Mouse (Mus musculus) frontal cortex, postnatal 10 days (tissue): ENCODE measurements around the gene Gpc5.
"Not testable (repeated sequence)": the region's sequence is repeated elsewhere in the genome, so short reads cannot be mapped to it uniquely, and the experiment has no call there.

Experiments
- DNase-seq, 2 experiments: peaks; one replicate each; pipeline ENCODE4 v3.0.0; 2022; ENCODE audit warnings: low spot score in 2 of 2, mixed read lengths in 1 of 2

Gpc5 gene

DNA sequence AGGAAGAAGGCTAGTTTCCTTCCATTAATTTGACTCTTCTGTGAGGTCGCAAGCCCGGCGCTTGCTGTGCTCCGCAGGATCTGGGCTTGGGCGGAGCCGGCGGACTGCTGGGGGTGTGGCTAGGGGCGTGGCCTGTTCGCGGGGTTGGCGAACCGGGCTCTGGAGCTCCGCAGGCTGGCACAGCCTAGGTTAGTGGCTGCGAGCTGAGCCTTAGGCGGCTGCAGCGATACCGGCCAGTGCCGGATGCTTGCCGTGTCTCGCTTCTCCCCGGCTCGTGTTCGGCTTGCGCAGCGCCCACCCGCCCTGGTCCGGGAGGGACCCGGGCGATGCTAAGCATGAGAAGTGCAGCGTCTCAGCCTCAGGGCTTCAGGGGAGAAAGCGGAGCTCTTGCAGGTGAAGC is at the start of gene Gpc5:
Gene Gpc5, plus strand, starts transcription at position 135 of the 400 bp plus-strand sequence.
- peak; percentile 74 to 87 for DNase-seq

GRCm38 (mm10) chr14:115042660-115043059 is 49.4 kb upstream of the Gpc5 start:
- no peak for DNase-seq

GRCm38 (mm10) chr14:115044016-115044415 is 48.0 kb upstream of the Gpc5 start:
- DNase-seq: no peak

DNA sequence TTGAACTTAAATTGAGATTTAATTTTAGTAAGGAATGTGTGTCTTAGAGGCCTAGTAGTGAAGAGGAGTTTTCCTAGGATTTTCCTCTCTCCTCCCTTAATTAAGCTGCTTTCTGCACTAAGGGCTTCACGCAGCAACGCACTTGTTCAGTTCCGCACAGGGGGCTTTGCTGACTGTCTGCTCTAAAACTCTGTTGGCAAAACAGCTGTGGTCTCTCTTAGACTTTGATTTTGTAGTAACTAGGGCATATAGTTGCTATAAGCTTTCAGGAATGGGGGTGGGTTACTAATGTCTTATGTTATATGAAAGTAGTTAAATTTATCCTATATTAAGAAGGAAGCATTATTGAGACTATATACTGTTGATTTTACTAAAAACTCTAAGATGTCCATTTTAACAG is 46.3 kb upstream of the Gpc5 start:
- no peak for DNase-seq

- no peak for DNase-seq
Measured at GRCm38 (mm10) chr14:115047316-115047715, 44.7 kb upstream of the Gpc5 start.

DNA sequence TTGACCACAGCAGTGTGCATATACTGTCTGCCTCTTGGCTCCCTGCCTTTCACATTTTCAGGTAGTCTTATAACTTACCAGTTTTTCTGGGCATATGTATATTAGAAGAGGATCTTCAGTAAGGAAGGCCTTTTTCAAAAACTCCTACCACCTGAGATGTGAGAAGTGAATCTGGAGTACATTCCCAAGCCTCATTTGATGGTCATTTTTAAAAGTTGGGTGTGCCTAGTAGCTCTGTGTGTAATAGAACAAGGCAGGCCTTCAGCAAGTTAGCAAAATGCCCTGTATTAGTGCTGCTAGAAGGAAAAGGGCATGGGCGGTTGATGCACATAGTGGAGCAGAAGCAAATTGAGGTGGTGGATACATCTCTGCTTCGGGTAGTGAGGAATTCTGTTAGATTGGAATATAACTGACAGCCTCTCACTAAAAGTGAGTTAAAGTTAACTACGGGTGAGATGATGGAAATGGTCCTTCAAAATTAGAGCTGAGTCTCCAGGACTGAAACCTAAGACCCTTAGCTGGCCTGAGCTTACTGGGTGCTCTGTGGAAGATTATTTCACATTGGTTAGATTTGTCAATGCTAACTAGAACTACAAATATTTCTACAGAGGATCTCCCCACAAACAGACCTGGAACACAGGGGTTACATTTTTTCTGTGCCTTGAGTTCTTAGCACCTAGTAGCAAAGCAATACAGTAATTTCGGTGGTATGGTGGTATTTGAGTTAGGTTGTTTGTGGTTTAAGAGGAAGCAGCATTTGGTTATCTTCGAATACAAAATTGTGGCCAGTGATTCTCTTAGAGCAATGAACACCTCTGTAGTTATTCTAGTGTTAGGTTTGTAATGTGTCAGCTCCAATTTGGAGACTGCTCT is 43.8 kb upstream of the Gpc5 start:
- no peak for DNase-seq

GRCm38 (mm10) chr14:115048863-115049566 is 43.0 kb upstream of the Gpc5 start:
- DNase-seq: no peak

GRCm38 (mm10) chr14:115049831-115050230 is 42.2 kb upstream of the Gpc5 start:
- DNase-seq: no peak

DNA sequence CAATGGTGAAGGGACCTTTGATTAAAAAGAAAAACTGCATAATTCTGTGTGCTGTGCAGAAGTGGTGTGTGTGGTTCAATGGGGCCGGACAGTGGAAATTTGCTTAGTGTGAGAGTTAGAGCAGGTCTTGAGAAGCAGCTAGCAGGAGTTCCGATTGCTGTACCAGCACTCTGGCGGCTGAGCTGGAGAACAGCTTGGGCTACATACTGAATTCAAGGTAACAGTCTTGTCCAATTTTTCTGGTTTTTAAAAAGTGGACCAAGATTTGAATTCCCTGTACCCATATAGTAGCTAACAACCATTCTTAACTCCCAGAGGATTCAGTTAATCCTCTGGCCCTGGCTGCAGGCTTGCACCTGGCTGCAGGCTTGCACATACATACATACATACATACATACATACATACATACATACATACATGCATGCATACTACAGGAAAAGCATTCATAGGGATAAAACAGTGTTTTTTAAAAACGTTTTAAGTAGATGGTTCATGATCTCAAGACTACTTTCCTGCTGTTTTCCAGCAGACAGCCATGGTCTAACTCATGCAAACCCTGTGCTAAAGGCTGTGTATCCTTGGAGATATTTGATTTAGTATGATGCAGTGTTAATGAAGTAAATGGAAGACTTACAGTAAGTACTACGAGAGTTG is 40.8 kb upstream of the Gpc5 start:
- no peak for DNase-seq

DNA sequence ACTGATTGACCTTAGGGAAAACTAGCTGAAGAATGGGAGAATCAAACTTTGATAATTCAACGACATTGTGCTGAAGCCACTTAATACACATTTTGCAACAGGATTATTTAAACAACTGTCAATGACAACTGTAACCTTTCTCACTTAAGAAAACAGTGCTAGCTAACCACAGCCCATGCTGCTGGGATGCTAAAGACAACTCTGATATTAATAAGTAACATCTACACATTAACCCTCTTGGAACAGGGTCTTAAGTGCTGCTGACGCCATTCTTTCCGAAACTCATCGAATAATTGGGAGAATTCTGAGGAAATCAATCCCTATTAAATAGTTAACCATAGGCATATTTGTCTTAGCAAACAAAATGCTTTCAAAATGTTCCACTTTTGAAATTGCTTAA is 39.6 kb upstream of the Gpc5 start:
- DNase-seq: no peak

GRCm38 (mm10) chr14:115054252-115054651 is 37.8 kb upstream of the Gpc5 start:
- no peak for DNase-seq

- no peak for DNase-seq
Measured at GRCm38 (mm10) chr14:115057524-115057923, 34.5 kb upstream of the Gpc5 start.

DNA sequence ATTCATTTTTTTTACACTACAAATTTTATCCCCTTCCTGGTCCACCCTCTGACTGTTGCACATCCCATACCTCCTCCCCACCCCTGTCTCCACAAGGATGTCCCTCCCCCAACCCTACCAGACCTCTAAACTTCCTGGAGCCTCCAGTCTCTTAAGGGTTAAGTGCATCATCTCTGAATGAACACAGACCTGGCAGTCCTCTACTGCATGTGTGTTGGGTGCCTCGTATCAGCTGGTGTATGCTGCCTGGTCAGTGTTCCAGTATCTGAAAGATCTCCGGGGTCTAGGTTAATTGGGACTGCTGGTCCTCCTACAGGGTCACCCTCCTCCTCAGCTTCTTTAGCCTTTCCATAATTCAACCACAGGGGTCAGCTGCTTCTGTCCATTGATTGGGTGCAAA is 25.9 kb upstream of the Gpc5 start:
- DNase-seq: not testable (repeated sequence)

- peak; percentile 10 to 53 for DNase-seq
Measured at GRCm38 (mm10) chr14:115070534-115070933, 21.5 kb upstream of the Gpc5 start.

DNA sequence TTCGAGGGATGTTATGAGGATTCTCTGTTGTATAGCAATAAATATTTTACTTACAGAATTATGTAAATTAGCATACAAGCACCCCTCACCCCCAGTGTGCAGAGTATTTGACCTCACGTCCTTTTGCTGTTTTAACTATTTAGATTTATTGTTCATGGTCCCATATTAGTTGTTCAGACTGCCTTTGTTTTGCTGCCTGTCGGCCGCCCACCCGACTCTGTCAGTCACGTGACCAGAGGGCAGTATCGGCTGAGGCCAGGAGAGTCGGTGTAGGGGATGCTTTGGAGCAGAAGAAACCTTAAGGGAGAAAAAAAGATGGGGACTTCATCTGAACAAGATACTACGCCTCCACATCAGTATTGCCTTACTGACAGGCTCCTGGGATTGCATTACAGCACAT is 14.7 kb upstream of the Gpc5 start:
- DNase-seq: no peak

GRCm38 (mm10) chr14:115078064-115078463 is 14.0 kb upstream of the Gpc5 start:
- no peak for DNase-seq

GRCm38 (mm10) chr14:115081728-115082502 is 10.1 kb upstream of the Gpc5 start:
- DNase-seq: no peak

- no peak for DNase-seq
Measured at GRCm38 (mm10) chr14:115090516-115090915, 1.5 kb upstream of the Gpc5 start.

GRCm38 (mm10) chr14:115092510-115092909 is 495 bp downstream of the Gpc5 start:
- DNase-seq: no peak

- DNase-seq: no peak
Measured at GRCm38 (mm10) chr14:115092952-115093351, 937 bp downstream of the Gpc5 start.

DNA sequence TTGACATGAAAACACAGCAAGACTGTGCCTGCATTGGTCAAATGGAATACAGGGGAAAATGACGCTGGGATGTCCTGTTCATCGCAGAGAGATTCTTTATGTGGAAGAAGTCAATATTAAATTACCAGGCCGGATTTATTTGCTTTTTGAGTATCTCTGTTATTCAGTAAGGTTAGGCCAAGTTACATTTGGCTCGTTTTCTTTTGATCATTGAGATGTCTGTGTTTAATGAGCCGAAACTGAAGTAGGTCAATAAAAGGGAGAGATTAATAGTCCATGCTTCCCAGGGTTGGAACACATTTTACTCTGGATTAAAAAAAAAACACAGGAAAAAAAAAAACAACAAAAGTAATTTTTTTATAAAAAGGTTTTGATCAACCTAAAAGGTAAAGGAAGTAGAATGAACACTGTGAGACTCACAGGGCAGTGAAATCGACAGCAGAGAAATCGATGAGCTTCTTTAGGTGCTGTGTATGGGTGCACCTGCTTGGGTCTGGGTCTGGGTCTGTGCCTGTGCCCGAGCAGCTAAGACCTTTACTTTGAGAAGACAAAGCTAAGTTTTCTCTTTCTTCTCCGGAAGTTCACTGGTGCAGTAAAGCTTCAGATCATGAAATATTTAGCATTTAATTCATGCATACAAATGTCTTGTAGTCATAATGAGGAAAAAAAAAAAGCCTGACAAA is 8.7 kb downstream of the Gpc5 start:
- no peak for DNase-seq
